Mouse (Mus musculus) thymus, adult 2 months (tissue): Measurements from ENCODE around the gene Det1. TPM values are rescaled to one million over a fixed set of nuclear protein-coding genes. Genes with fewer than 3 reads are reported as not detected.

Experiments used
- DNase-seq: peaks from one replicate; pipeline ENCODE4 v3.0.0; 2021
- H3K27ac ChIP-seq: fragments of 200-500 bp; 2 replicates; pipeline ENCODE4 v1.5.1; 2012; ENCODE audit warnings: low read length, control low read depth; ENCODE audit not compliant: control insufficient read depth, insufficient read depth
- H3K27me3 ChIP-seq: fragments of 200-500 bp; 2 replicates; pipeline ENCODE4 v1.6.1; 2012; ENCODE audit warnings: mild to moderate bottlenecking, low read length, moderate library complexity, mixed read lengths; ENCODE audit not compliant: control insufficient read depth, insufficient read depth
- H3K36me3 ChIP-seq: fragments of 200-500 bp; 2 replicates; pipeline ENCODE4 v1.6.1; 2012; ENCODE audit warnings: mild to moderate bottlenecking, low read length, moderate library complexity; ENCODE audit not compliant: control insufficient read depth, insufficient read depth
- H3K4me1 ChIP-seq: fragments of 200-500 bp; replicated peaks from 2 replicates; pipeline ENCODE4 v1.6.1; 2012; ENCODE audit warnings: low read length; ENCODE audit not compliant: control insufficient read depth, insufficient read depth
- H3K4me3 ChIP-seq: fragments of 200-500 bp; 2 replicates; pipeline ENCODE4 v1.5.1; 2012; ENCODE audit warnings: mild to moderate bottlenecking, low read length, control low read depth, moderate library complexity; ENCODE audit not compliant: control insufficient read depth, insufficient read depth
- CTCF ChIP-seq: fragments of 200-500 bp; IDR thresholded peaks from 2 replicates; pipeline ENCODE4 v1.5.1; 2012; ENCODE audit warnings: mild to moderate bottlenecking, control low read depth, low read length, moderate library complexity, borderline replicate concordance; ENCODE audit not compliant: control insufficient read depth, poor library complexity, insufficient read depth; ENCODE audit errors: extremely low read depth
- POLR2A ChIP-seq: fragments of 200-500 bp; IDR thresholded peaks from 2 replicates; pipeline ENCODE4 v1.6.1; 2012; ENCODE audit warnings: mild to moderate bottlenecking, low read length, control low read depth, moderate library complexity; ENCODE audit not compliant: control insufficient read depth, poor library complexity, insufficient read depth; ENCODE audit errors: extremely low read depth
- WGBS: fragments of 180-500 bp; shearing (Covaris S2); methylation state at CpG from one replicate; pipeline ENCODE4 v1.1.7; 2018; 5-methylcytosine and 5-hydroxymethylcytosine counted together
- polyA plus RNA-seq: library from polyadenylated mRNA; depleted of rRNA; stranded (reverse); fragments of >200 nt; gene quantifications from 2 replicates; pipeline ENCODE4 v1.2.3, GENCODE M21; 2012

Det1 gene
- polyA plus RNA-seq, 1 experiment: 32.7 TPM

- peaks cover 7% of the 10 kb centered on the region for H3K27me3 ChIP-seq
- H3K4me1 ChIP-seq: peaks cover 21% of the 10 kb centered on the region
- WGBS: 89% methylated on average over 4 of the region's 4 CpGs
- H3K27ac ChIP-seq: no peak overlapping the region
- H3K4me3 ChIP-seq: no peak overlapping the region
- no peaks in the 10 kb centered on the region for H3K36me3 ChIP-seq
- DNase-seq: no peak
- no peak for TF ChIP-seq POLR2A
- TF ChIP-seq CTCF: no peak
Observed at GRCm38 (mm10) chr7:78886496-78886895, 39.4 kb upstream of the Det1 start.

GRCm38 (mm10) chr7:78885404-78885803 is 38.3 kb upstream of the Det1 start:
- peaks cover 12% of the 10 kb centered on the region for H3K27me3 ChIP-seq

GRCm38 (mm10) chr7:78884139-78884538 is 37.1 kb upstream of the Det1 start:
- Histone ChIP-seq H3K4me1 (peaks cover 18% of the 10 kb centered on the region), H3K27me3 (peaks cover 12% of the 10 kb centered on the region), H3K27ac (no peak overlapping the region), H3K4me3 (no peak overlapping the region), H3K36me3 (no peaks in the 10 kb centered on the region)
- TF ChIP-seq CTCF (no peak), POLR2A (no peak)
- no peak for DNase-seq
- 13% methylated on average over 6 of the region's 6 CpGs for WGBS

More at GRCm38 (mm10) chr7:78885404-78885803, 38.3 kb upstream of the Det1 start:
- peaks cover 22% of the 10 kb centered on the region for H3K4me1 ChIP-seq
- H3K36me3 ChIP-seq: no peaks in the 10 kb centered on the region
- WGBS: 76% methylated on average over 5 of the region's 5 CpGs
- DNase-seq: no peak
- H3K4me3 ChIP-seq: no peak overlapping the region
- TF ChIP-seq POLR2A (no peak), CTCF (no peak)
- no peak overlapping the region for H3K27ac ChIP-seq

- H3K27me3 ChIP-seq: peaks cover 12% of the 10 kb centered on the region
- no peaks in the 10 kb centered on the region for H3K36me3 ChIP-seq
- no peak overlapping the region for H3K27ac ChIP-seq
- WGBS: 16% methylated on average over 8 of the region's 8 CpGs
- no peak overlapping the region for H3K4me3 ChIP-seq
- no peak for DNase-seq
- TF ChIP-seq POLR2A: no peak
- no peak for TF ChIP-seq CTCF
- H3K4me1 ChIP-seq: peaks cover 18% of the 10 kb centered on the region
Observed at GRCm38 (mm10) chr7:78883726-78884060, 36.6 kb upstream of the Det1 start.

GRCm38 (mm10) chr7:78883016-78883725 is 36.1 kb upstream of the Det1 start:
- H3K36me3 ChIP-seq: no peaks in the 10 kb centered on the region
- TF ChIP-seq CTCF: no peak
- TF ChIP-seq POLR2A: no peak
- peaks cover 12% of the 10 kb centered on the region for H3K27me3 ChIP-seq
- DNase-seq: no peak
- no peak overlapping the region for H3K4me3 ChIP-seq
- H3K27ac ChIP-seq: no peak overlapping the region
- H3K4me1 ChIP-seq: peaks cover 18% of the 10 kb centered on the region
- WGBS: 6% methylated on average over 34 of the region's 34 CpGs

GRCm38 (mm10) chr7:78882469-78882837 is 35.4 kb upstream of the Det1 start:
- Histone ChIP-seq H3K4me1 (peaks cover 18% of the 10 kb centered on the region), H3K27me3 (peaks cover 12% of the 10 kb centered on the region), H3K36me3 (no peaks in the 10 kb centered on the region), H3K27ac (no peak overlapping the region), H3K4me3 (no peak overlapping the region)
- DNase-seq: no peak
- TF ChIP-seq POLR2A (no peak), CTCF (no peak)
- 8% methylated on average over 23 of the region's 23 CpGs for WGBS
